Mouse (Mus musculus) brown adipose tissue, adult 24 weeks (tissue): Measurements from ENCODE around the gene Ptp4a2. TPM values are rescaled to one million over a fixed set of nuclear protein-coding genes. Genes with fewer than 3 reads are reported as not detected.
A peak's percentile ranks its signal among the peaks of the same experiment; 100 is the strongest.

Experiments
- H3K27ac ChIP-seq: fragments of 200-500 bp; replicated peaks from 2 replicates; pipeline ENCODE4 v1.5.1; 2012; ENCODE audit warnings: low read depth, mild to moderate bottlenecking, low read length
- H3K4me1 ChIP-seq: fragments of 200-500 bp; 2 replicates; pipeline ENCODE4 v1.6.1; 2012; ENCODE audit warnings: low read length, mixed read lengths; ENCODE audit not compliant: control insufficient read depth, insufficient read depth, insufficient read length
- H3K4me3 ChIP-seq: fragments of 200-500 bp; 2 replicates; pipeline ENCODE4 v1.5.1; 2012; ENCODE audit warnings: low read depth, mild to moderate bottlenecking, low read length, moderate library complexity; ENCODE audit not compliant: insufficient read depth
- polyA plus RNA-seq: library from polyadenylated mRNA; stranded (reverse); fragments of >200 nt; gene quantifications from 2 replicates; pipeline ENCODE4 v1.2.4, GENCODE M21; 2012; ENCODE audit not compliant: missing spikeins, insufficient read depth, insufficient read length

Ptp4a2 gene
- polyA plus RNA-seq, 1 experiment = 232 TPM

DNA sequence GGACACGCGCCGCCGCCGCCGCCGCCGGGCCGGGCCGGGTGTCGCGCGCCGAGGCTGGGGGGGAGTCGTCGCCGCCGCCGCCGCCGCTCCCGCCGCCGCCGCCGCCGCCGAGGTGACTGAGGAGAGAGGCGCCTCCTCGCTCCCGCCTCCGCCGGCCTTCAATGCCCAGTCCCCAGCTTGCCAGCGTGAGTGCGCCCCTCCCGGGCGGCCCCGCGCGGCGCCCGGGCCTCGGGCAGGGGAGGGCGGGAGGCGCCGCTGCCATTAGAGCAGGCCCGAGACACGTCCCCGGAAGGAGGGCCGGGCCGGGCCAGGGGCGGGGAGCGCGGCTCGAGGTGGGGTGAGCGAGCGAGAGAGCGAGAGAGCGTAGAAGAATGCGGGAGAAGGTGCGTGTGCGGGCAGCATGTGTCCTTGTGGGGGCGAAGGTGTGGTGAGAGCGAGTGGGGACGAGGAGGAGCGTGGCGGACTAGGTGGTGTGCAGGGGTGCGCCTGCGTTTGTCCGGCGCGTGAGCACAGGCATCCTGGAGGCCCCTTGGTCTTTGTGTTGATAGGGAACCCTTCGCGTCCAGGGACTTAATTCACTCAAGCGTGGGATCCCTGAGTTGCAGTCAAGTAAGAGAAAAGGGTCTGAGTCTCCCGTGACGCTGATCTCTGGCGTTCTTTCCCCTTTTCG, 9.5 kb downstream of the Ptp4a2 start:
- peak overlapping the region; percentile 98 for H3K4me3 ChIP-seq
- peaks cover 17% of the 10 kb centered on the region for H3K4me1 ChIP-seq
- H3K27ac ChIP-seq = peak overlapping the region; percentile 91

DNA sequence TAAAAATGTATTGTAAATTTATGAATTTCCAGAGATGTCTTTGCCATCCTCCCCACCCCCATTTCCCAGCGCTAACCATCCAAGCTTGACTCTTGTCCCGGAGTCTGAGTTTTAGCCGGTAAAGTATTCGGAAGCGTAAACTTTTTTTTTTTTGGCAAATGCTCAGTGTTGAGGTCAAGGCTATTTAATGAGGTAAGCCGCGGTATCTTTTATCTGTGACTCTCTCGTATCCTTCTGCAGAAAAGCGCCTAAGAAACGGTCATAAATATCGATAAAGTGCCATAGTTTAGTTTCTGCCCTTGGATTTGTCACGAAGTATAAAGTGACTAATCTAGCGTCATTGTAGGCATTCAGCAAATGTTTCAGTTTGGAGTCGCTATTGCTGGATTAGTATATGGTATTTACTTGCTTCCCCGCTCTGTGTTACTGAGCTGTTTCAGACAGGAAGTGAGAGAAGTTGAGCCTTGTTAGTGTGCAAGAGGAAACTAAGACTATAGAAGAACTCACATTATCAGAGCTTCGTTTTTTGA, 10.1 kb downstream of the Ptp4a2 start:
- Histone ChIP-seq H3K4me3 (peak overlapping the region; percentile 98), H3K27ac (peak overlapping the region; percentile 91), H3K4me1 (peaks cover 19% of the 10 kb centered on the region)

DNA sequence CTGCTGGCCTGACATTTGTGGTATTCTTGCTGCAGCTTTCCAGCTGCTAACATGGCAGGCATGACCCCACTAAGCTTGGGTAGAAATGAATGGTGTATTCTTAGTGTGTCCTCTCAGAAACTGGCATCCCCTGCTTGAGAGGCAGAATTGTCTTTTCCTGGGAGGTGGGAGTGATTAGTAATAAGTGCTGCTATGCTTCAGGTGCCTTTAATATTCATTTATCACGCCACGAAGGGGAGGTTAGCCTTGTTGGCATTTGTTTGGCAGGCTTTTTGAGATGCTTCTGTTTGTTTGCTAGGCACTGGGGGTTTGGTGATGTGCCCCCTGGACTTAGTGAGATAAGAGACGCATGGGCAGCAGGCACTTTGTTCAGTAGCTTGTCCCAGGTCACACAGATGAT, 11.3 kb downstream of the Ptp4a2 start:
- Histone ChIP-seq H3K4me3 (peak overlapping the region; percentile 26), H3K4me1 (peaks cover 21% of the 10 kb centered on the region), H3K27ac (no peak overlapping the region)

- no peak overlapping the region for H3K27ac ChIP-seq
- H3K4me1 ChIP-seq = peaks cover 24% of the 10 kb centered on the region
- H3K4me3 ChIP-seq = no peak overlapping the region
These were observed 12.3 kb downstream of the Ptp4a2 start for GRCm38 (mm10) chr4:129823216-129823810.

DNA sequence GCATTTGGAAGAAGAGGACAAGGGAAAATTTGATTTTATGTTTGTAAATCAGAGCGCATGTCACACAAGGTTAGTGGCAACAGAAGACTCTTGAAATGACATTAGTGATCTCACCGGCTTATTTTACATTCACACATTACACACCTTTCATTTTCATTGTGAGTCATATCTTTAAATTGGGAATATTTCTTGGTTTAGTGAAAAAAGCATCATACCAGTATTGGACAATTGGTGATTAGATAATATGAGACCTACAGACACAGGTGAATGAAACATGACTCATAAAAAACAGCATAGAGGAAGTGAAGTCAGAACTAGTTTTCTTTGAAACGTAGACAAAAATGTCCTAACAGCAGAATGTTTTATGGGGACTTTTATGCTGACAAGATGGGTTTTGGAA, 16.6 kb downstream of the Ptp4a2 start:
- Histone ChIP-seq H3K4me1 (peaks cover 27% of the 10 kb centered on the region), H3K4me3 (no peak overlapping the region)

GRCm38 (mm10) chr4:129828081-129828480, 17.1 kb downstream of the Ptp4a2 start:
- Histone ChIP-seq H3K4me1 (peaks cover 27% of the 10 kb centered on the region), H3K27ac (0 out of 2 replicates have a peak overlapping the region, but pooled peaks have one; percentile 2), H3K4me3 (no peak overlapping the region)

More for the DNA sequence above, 16.6 kb downstream of the Ptp4a2 start:
- H3K27ac ChIP-seq = no peak overlapping the region

DNA sequence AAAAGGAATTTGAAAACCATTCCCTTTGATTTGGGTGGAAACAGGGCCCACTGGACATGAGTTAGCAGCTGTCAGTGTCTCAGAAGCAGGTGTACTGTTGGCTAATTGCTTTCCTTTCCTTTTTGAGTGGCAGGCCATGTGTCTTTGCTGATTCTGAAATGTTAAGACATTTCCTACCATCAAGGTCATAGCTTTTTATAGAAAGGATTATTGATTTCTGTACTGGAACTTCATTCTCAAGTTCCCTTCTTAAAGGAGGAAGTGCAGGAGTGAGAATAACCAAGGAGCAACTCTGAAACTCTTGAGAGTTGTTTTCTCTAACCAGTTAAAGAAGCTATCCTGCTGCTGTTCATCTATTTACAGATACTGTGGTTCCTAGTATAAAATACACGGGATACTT, 18.8 kb downstream of the Ptp4a2 start:
- H3K27ac ChIP-seq = no peak overlapping the region
- H3K4me3 ChIP-seq = no peak overlapping the region
- peaks cover 35% of the 10 kb centered on the region for H3K4me1 ChIP-seq

DNA sequence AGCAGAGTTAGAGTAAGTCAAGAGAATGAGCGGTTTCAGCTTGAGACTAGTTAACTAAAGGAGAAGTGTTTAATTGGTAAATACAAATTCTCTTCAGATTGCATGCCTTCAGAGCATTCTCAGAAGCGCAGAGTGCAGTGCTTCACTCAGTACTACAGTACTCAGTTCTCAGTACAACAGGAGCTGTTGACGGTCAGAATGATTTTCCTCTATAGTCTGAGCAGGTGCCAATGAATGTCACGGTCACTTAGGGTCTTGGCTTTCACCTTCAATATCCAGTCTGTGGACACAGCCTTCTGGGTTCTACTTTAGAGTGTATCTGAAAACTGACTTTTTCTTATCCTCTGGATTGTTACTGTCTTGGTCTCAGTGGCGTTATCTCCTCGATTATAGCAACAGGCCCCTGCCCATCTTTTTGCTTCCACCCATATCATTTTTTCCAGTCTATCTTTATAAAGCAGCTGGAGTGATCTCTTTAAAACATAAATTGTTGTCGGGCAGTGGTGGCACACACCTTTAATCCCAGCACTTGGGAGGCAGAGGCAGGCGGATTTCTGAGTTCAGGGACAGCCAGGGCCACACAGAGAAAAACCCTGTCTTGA, 19.4 kb downstream of the Ptp4a2 start:
- peak overlapping the region; percentile 46 for H3K27ac ChIP-seq
- no peak overlapping the region for H3K4me3 ChIP-seq
- H3K4me1 ChIP-seq = peaks cover 39% of the 10 kb centered on the region

- Histone ChIP-seq H3K4me1 (peaks cover 30% of the 10 kb centered on the region), H3K27ac (peak overlapping the region; percentile 52; the same call in 1 of the 2 replicates), H3K4me3 (no peak overlapping the region)
These were observed 23.6 kb downstream of the Ptp4a2 start for GRCm38 (mm10) chr4:129834581-129834980.

- Histone ChIP-seq H3K27ac (peak overlapping the region; percentile 34; the same call in 1 of the 2 replicates), H3K4me3 (no peak overlapping the region), H3K4me1 (peaks cover 31% of the 10 kb centered on the region)
These were observed 24.3 kb downstream of the Ptp4a2 start for GRCm38 (mm10) chr4:129835296-129835695.

DNA sequence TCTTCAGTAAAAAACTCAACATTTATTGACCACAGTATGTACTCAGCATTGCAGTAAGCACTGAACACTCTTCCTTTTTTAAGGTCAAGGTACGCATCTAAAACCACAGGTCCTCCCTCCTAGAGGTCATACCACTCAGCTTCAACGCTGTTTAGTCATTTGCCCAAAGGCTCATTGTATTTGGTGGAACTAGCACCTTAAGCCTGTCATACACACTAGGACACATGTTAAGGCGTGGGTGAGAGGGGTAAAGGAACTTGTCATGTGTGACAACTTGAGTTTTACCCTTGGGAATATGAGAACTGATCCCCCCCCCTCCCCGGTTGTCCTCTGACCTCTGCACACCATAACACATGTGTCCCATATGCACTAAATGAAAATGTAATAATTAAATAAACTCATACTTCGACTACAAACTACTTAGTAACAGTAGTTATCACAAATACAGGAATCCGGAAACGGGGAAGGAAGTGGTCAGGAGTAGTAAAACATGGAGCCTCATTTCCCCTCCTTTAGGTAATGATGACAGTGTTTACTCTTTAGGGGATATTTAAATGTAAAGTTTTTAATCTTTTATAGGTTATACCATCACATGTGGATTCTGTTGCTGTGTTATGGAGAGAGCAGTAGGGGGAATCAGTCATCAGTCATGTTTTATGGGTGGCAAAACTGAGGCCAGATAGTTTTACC, 29.0 kb downstream of the Ptp4a2 start:
- Histone ChIP-seq H3K27ac (no peak overlapping the region), H3K4me1 (peaks cover 10% of the 10 kb centered on the region), H3K4me3 (no peak overlapping the region)

- Histone ChIP-seq H3K27ac (no peak overlapping the region), H3K4me1 (no peaks in the 10 kb centered on the region), H3K4me3 (no peak overlapping the region)
These were observed 35.8 kb downstream of the Ptp4a2 start for GRCm38 (mm10) chr4:129846823-129847222.

- H3K27ac ChIP-seq = no peak overlapping the region
- peaks cover 13% of the 10 kb centered on the region for H3K4me1 ChIP-seq
- no peak overlapping the region for H3K4me3 ChIP-seq
These were observed 39.5 kb downstream of the Ptp4a2 start for GRCm38 (mm10) chr4:129850491-129850890.

- H3K4me3 ChIP-seq = no peak overlapping the region
- peaks cover 17% of the 10 kb centered on the region for H3K4me1 ChIP-seq
- H3K27ac ChIP-seq = no peak overlapping the region
These were observed 40.8 kb downstream of the Ptp4a2 start for GRCm38 (mm10) chr4:129851861-129852260.

DNA sequence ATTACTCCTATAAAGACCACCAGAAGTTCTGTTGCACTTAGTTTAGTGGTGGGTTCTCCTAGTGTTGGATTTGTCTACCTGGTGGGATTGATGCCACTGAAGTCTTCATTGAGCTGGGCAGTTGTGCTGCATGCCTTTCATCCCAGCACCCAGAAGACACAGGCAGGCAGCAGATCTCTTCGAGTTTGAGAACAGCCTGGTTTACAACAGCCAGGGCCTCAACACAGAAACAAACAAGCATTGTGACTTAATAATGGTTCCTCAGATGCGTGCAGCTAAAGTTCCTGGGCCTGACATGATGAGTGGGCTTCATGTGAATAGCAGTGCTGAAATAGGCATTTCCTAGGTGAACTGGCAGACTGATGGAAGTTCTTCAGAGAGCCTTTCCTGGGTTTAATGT, 42.0 kb downstream of the Ptp4a2 start:
- Histone ChIP-seq H3K4me1 (peaks cover 17% of the 10 kb centered on the region), H3K27ac (no peak overlapping the region), H3K4me3 (no peak overlapping the region)
